Mouse (Mus musculus) stomach, postnatal 0 days (tissue): Measurements from ENCODE around the gene Hist1h1d. TPM values are rescaled to one million over a fixed set of nuclear protein-coding genes. Genes with fewer than 3 reads are reported as not detected.

Source experiments
- ATAC-seq: fragments of 200-750 bp; cut with Nextera tagmentation; 2 replicates; pipeline ENCODE4 v1.8.0; 2017; ENCODE audit not compliant: low FRiP score, low TSS enrichment
- DNase-seq: peaks from one replicate; pipeline ENCODE4 v3.0.0-alpha.2; 2016; ENCODE audit warnings: low spot score
- H3K27ac ChIP-seq: fragments of 300-500 bp; sonication (generic); replicated peaks from 2 replicates; pipeline ENCODE4 v1.5.1; 2014; ENCODE audit warnings: mild to moderate bottlenecking, control low read depth
- H3K27me3 ChIP-seq: fragments of 300-500 bp; sonication (generic); 2 replicates; pipeline ENCODE4 v1.6.1; 2014; ENCODE audit warnings: low read length; ENCODE audit not compliant: control insufficient read depth, insufficient read depth
- H3K36me3 ChIP-seq: fragments of 300-500 bp; sonication (generic); 2 replicates; pipeline ENCODE4 v1.6.1; 2014; ENCODE audit warnings: low read length, mixed read lengths; ENCODE audit not compliant: control insufficient read depth, insufficient read depth
- H3K4me1 ChIP-seq: fragments of 300-500 bp; sonication (generic); replicated peaks from 2 replicates; pipeline ENCODE4 v1.6.1; 2014; ENCODE audit warnings: antibody characterized with exemption; ENCODE audit not compliant: control insufficient read depth, insufficient read depth
- H3K4me2 ChIP-seq: fragments of 300-500 bp; sonication (generic); replicated peaks from 2 replicates; pipeline ENCODE4 v1.6.1; 2014; ENCODE audit warnings: low read depth, mild to moderate bottlenecking, control low read depth, moderate library complexity
- H3K4me3 ChIP-seq: fragments of 300-500 bp; sonication (generic); 2 replicates; pipeline ENCODE4 v1.5.1; 2014; ENCODE audit warnings: low read depth, low read length, control low read depth
- H3K9ac ChIP-seq: fragments of 300-500 bp; sonication (generic); 2 replicates; pipeline ENCODE4 v1.6.1; 2014; ENCODE audit warnings: mild to moderate bottlenecking, low read length, control low read depth, mixed read lengths
- H3K9me3 ChIP-seq: fragments of 300-500 bp; sonication (generic); 2 replicates; pipeline ENCODE4 v1.6.1; 2016; ENCODE audit warnings: low read length; ENCODE audit not compliant: control insufficient read depth
- CTCF ChIP-seq: IDR thresholded peaks from 2 replicates; pipeline ENCODE4 v1.5.1; 2016; ENCODE audit warnings: antibody characterized with exemption, low read depth, mild to moderate bottlenecking, moderate library complexity
- EP300 ChIP-seq: optimal IDR thresholded peaks from 2 replicates; pipeline ENCODE3; 2016; ENCODE audit warnings: antibody characterized with exemption
- WGBS: fragments of 180-500 bp; shearing (Covaris S2); extraction: QIAGEN DNeasy Blood & Tissue Kit; methylation state at CpG from one replicate; pipeline ENCODE4 v1.1.7; 2014; 5-methylcytosine and 5-hydroxymethylcytosine counted together
- polyA plus RNA-seq: library from polyadenylated mRNA; unstranded; fragments of >200 nt; fragmentation: Nextera tagmentation; extraction: Ambion mirVana; gene quantifications from 2 replicates; pipeline ENCODE4 v1.2.1, GENCODE M21; 2015

Hist1h1d gene
- polyA plus RNA-seq, 1 experiment from 2014 or later: 0.34 TPM

DNA sequence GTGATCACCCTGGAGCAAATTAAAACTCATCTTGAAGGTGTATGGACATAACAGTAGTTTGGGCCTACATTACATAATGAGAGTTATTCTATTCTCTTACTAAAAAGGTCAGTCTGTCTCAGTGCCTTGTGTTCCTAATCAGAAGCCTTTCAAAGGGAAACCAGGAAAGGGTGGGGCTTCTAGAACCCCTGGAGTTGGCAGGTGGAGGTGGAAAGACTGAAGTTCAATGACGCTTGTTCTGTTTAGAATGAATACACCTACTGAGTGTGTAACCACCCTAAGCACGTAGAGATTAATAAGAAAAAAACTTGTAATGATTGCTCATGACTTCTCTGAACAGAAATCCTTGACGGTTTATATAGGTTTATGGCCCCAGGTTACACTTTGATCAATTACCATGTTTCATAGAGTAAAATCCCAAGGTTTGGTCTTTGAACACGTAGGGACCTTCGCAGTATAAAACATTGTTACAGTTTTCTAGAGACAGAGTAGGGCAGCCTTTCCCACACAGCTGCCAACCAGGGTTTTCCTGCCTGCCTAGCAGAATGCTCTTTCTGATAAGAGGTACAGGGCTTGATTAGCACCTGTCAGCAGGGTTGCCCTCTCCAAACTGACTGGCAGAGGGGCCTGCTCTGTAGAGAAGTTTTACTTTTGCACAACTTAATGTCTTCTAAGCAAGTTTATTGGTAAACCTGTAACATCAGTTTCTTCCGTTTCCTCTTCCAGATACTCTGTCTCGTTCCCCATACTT is 42.7 kb downstream of the Hist1h1d start:
- WGBS: 66% methylated on average over 7 of the region's 7 CpGs
- no peak overlapping the region for H3K9ac ChIP-seq
- H3K4me3 ChIP-seq: no peak overlapping the region
- TF ChIP-seq EP300 (no peak), CTCF (no peak)
- no peaks in the 10 kb centered on the region for H3K36me3 ChIP-seq
- no peak overlapping the region for H3K27ac ChIP-seq
- no peaks in the 10 kb centered on the region for H3K4me1 ChIP-seq
- peak; percentile 29 for DNase-seq
- H3K4me2 ChIP-seq: no peak overlapping the region
- H3K9me3 ChIP-seq: no peaks in the 10 kb centered on the region
- no peaks in the 10 kb centered on the region for H3K27me3 ChIP-seq
- peak; percentile 64; the same call in 1 of the 2 replicates for ATAC-seq

GRCm38 (mm10) chr13:23597957-23598356 is 44.9 kb downstream of the Hist1h1d start:
- 6% methylated on average over 9 of the region's 9 CpGs for WGBS
- no peak overlapping the region for H3K9ac ChIP-seq
- H3K4me1 ChIP-seq: no peaks in the 10 kb centered on the region
- no peaks in the 10 kb centered on the region for H3K27me3 ChIP-seq
- ATAC-seq (0 out of 2 replicates have a peak, but pooled peaks have one; percentile 57), DNase-seq (peak; percentile 82)
- no peak for TF ChIP-seq EP300
- TF ChIP-seq CTCF: peak; percentile 92
- H3K36me3 ChIP-seq: no peaks in the 10 kb centered on the region
- H3K9me3 ChIP-seq: no peaks in the 10 kb centered on the region
- H3K4me2 ChIP-seq: no peak overlapping the region
- no peak overlapping the region for H3K4me3 ChIP-seq
- no peak overlapping the region for H3K27ac ChIP-seq

DNA sequence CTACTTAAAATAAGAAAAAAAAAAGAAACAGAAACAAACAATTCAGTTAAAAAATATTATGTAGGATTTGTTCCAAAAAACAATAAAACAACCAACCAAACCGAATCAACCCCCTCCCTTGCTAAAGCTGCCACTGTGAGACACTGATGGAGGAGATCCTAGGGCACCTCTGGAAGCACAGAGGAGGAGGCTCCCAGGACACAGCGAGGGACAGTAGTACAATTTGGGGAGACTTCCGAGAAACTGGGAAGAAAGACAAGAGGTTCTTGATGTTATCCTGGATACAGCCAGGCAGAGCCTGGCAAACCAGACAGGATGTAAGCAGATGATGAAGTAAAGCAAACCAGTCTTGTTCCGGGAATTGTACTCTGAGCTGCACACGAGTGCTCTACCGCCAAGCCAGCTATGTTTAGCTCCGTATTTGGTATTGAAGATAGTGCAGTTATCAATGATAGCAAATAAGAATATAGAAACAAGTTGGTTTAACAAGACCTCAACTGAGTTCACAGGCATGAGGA is 50.2 kb downstream of the Hist1h1d start:
- ATAC-seq: no peak
- Histone ChIP-seq H3K4me1 (no peaks in the 10 kb centered on the region), H3K9ac (no peak overlapping the region), H3K9me3 (no peaks in the 10 kb centered on the region), H3K4me3 (no peak overlapping the region), H3K27me3 (no peaks in the 10 kb centered on the region), H3K27ac (no peak overlapping the region), H3K36me3 (no peaks in the 10 kb centered on the region), H3K4me2 (no peak overlapping the region)
- no peak for TF ChIP-seq EP300
- 59% methylated on average over 7 of the region's 7 CpGs for WGBS
- no peak for DNase-seq

- Histone ChIP-seq H3K36me3 (no peaks in the 10 kb centered on the region), H3K4me3 (no peak overlapping the region), H3K4me1 (no peaks in the 10 kb centered on the region), H3K9ac (no peak overlapping the region), H3K9me3 (no peaks in the 10 kb centered on the region), H3K27me3 (no peaks in the 10 kb centered on the region), H3K27ac (no peak overlapping the region), H3K4me2 (no peak overlapping the region)
- 60% methylated on average over 3 of the region's 3 CpGs for WGBS
- DNase-seq (no peak), ATAC-seq (no peak)
- no peak for TF ChIP-seq EP300
- TF ChIP-seq CTCF: no peak
These were observed 51.4 kb downstream of the Hist1h1d start for GRCm38 (mm10) chr13:23604452-23604851.

- 85% methylated on average over 3 of the region's 3 CpGs for WGBS
- Histone ChIP-seq H3K36me3 (no peaks in the 10 kb centered on the region), H3K27ac (no peak overlapping the region), H3K9ac (no peak overlapping the region), H3K4me2 (no peak overlapping the region), H3K4me1 (no peaks in the 10 kb centered on the region), H3K9me3 (no peaks in the 10 kb centered on the region), H3K27me3 (no peaks in the 10 kb centered on the region), H3K4me3 (no peak overlapping the region)
- TF ChIP-seq CTCF: no peak
- TF ChIP-seq EP300: no peak
- DNase-seq (no peak), ATAC-seq (no peak)
These were observed 52.0 kb downstream of the Hist1h1d start for GRCm38 (mm10) chr13:23605052-23605451.

GRCm38 (mm10) chr13:23609209-23609608 is 56.1 kb downstream of the Hist1h1d start:
- WGBS: 77% methylated on average over 4 of the region's 4 CpGs

More at GRCm38 (mm10) chr13:23609209-23609608, 56.1 kb downstream of the Hist1h1d start:
- H3K4me2 ChIP-seq: no peak overlapping the region
- DNase-seq: no peak
- no peak overlapping the region for H3K27ac ChIP-seq
- no peaks in the 10 kb centered on the region for H3K27me3 ChIP-seq
- H3K9ac ChIP-seq: no peak overlapping the region
- H3K4me1 ChIP-seq: no peaks in the 10 kb centered on the region
- no peaks in the 10 kb centered on the region for H3K9me3 ChIP-seq
- H3K4me3 ChIP-seq: no peak overlapping the region
- ATAC-seq: no peak
- TF ChIP-seq CTCF (no peak), EP300 (no peak)
- H3K36me3 ChIP-seq: no peaks in the 10 kb centered on the region
